Mouse (Mus musculus): ENCODE data around the gene Riiad1. TPM values are rescaled to one million over a fixed set of nuclear protein-coding genes. Genes with fewer than 3 reads are reported as not detected.

Gene Riiad1
- polyA plus RNA-seq, 1 experiment, result not detected

DNA sequence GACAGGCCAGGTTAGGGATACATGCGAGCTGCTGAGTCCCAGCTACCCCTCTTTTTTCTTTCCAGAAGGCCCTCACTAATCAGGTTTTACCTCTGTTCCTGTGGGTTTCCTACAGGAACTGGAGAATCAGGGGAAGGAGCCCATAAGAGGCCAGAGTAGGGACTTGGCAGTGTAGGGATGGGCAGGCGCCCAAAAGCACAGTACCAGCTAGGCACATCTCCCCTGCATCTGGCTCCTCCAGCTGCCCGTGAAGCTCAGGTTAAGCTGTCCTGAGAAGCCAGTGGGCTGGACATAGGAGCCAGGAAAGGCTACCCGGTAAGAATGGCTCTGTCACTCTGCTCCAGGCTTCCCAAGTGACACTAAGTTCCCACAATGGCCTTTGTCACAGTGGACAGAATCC, 1.3 kb upstream of the Riiad1 start:
- Histone ChIP-seq H3K4me1 (ENCODE audit: control insufficient read depth, insufficient read depth, low read length) (peaks cover 64% of the 10 kb centered on the region), H3K27ac (ENCODE audit: insufficient read depth, low read depth, low read length) (peak overlapping the region; percentile 20; the same call in 1 of the 2 replicates), H3K4me3 (ENCODE audit: insufficient read depth, low read depth, low read length) (no peak overlapping the region)
- TF ChIP-seq POLR2A (IDR thresholded peaks at IDR 0.05; ENCODE audit: insufficient read depth, low read depth, low read length) (no peak), CTCF (IDR thresholded peaks at IDR 0.05; ENCODE audit: insufficient read depth, low read depth, low read length) (no peak)
- 54% methylated on average over 4 of the region's 4 CpGs for WGBS

DNA sequence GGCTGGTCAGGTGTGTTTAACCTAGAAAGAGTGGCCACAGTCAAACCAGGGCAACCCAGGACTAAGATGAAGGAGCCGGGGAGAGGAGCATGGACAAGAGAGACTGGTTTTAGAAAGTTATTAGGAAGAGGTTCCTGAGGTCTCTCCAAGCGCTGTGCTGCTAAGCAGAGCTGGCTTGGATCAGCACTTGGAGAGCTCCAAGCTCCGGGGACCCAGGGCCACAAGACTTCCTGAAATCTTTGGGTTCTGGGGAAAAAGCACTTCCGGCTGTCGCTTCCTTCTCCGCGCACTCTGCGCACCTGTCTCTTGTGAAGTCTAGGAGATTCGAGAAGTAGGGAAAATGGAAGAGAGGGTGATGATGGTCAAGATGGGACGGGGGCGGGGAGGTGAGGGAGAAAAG, 577 bp downstream of the Riiad1 start:
- H3K4me3 ChIP-seq (ENCODE audit: insufficient read depth, low read depth, low read length), result peak overlapping the region; percentile 78
- peak overlapping the region; percentile 96 for H3K27ac ChIP-seq (ENCODE audit: insufficient read depth, low read depth, low read length)
- peaks cover 50% of the 10 kb centered on the region for H3K4me1 ChIP-seq (ENCODE audit: control insufficient read depth, insufficient read depth, low read length)
- TF ChIP-seq POLR2A (IDR thresholded peaks at IDR 0.05; ENCODE audit: insufficient read depth, low read depth, low read length) (no peak), CTCF (IDR thresholded peaks at IDR 0.05; ENCODE audit: insufficient read depth, low read depth, low read length) (no peak)
- 7% methylated on average over 11 of the region's 11 CpGs for WGBS

DNA sequence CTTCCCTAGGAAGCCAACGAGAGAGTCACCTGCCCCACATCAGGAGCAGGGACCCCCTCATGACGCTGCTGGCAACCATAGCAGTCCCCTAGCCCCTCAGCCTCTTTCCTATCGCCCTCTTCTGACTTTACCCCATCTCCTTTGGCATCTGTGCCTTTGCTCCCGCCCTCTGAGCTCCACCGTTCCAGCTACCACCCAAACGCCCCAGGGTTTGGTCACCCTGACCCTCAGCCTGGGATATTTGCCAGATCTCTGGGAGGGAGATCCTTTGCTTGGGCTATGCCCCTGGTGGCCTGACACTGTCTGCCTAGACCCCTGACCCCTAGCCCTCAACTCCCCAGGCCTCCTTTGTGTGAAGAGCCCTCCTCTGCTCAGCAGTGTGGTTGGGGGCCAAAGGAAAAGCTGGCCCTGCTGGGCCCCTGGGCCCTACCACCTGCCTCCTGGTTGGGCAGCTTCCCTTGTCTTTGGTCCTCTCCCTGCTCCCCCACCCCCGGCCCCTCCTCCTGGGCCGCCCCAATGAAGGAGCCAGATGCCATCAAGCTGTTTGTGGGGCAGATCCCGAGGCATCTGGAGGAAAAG, 1.5 kb downstream of the Riiad1 start:
- peaks cover 45% of the 10 kb centered on the region for H3K4me1 ChIP-seq (ENCODE audit: control insufficient read depth, insufficient read depth, low read length)
- peak overlapping the region; percentile 96 for H3K27ac ChIP-seq (ENCODE audit: insufficient read depth, low read depth, low read length)
- TF ChIP-seq CTCF (IDR thresholded peaks at IDR 0.05; ENCODE audit: insufficient read depth, low read depth, low read length), result no peak
- no peak for TF ChIP-seq POLR2A (IDR thresholded peaks at IDR 0.05; ENCODE audit: insufficient read depth, low read depth, low read length)
- H3K4me3 ChIP-seq (ENCODE audit: insufficient read depth, low read depth, low read length), result peak overlapping the region; percentile 78
- 3% methylated on average over 9 of the region's 9 CpGs for WGBS

DNA sequence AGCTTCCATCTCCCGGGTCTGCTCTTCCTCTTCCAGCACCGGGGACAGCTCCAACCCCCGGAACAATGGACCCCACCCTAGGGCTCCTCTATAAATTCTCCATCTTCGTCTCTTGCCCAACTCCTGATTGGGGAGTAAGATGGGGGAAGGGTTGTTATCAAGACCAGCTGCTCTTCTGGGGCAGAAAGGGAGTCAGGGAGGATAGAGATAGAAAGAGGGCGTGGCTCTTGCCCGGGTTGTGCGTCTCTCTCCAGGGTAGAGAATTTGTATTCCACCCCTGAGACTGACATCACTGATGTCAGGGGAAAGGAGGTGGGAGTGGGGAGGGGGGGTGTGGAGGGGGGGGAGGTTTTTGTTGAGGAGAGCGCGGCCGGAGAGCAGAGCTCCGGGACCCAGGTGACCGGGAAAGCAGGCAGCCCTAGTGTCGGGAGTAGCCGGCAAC, 2.1 kb downstream of the Riiad1 start, which contains the start of gene Celf3:
TSS of gene Celf3 (plus strand) at position 315 of the 442 bp plus-strand sequence.
- 2% methylated on average over 14 of the region's 14 CpGs for WGBS
- peak within 1 kb of the TSS; percentile 96 for H3K27ac ChIP-seq (ENCODE audit: insufficient read depth, low read depth, low read length)
- H3K4me3 ChIP-seq (ENCODE audit: insufficient read depth, low read depth, low read length), result peak within 1 kb of the TSS; percentile 78
- peaks cover 47% of the 10 kb centered on the region for H3K4me1 ChIP-seq (ENCODE audit: control insufficient read depth, insufficient read depth, low read length)
- TF ChIP-seq POLR2A (IDR thresholded peaks at IDR 0.05; ENCODE audit: insufficient read depth, low read depth, low read length) (no peak; the same call in 1 of the 2 replicates), CTCF (IDR thresholded peaks at IDR 0.05; ENCODE audit: insufficient read depth, low read depth, low read length) (no peak)

DNA sequence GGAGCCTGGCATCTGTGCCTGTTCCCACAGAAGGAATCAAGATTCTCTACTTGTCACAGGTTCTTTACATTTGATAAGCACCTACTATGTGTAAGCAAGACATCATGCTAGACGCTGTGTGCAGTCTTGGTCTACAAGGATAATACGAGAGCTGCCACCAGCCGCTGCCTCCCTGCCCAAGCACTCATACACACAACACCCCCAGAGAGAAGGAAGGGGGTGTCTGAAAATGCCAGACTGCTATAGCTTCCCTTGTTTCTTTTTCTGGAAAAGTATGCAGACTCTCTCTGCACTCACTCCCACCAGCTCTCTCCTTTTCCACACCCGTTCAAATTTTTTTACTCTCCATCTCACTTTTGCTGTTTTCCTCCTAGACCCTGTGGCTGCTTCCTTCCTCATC, 2.7 kb downstream of the Riiad1 start:
- H3K4me1 ChIP-seq (ENCODE audit: control insufficient read depth, insufficient read depth, low read length), result peaks cover 47% of the 10 kb centered on the region
- peak overlapping the region; percentile 96 for H3K27ac ChIP-seq (ENCODE audit: insufficient read depth, low read depth, low read length)
- WGBS, result 10% methylated on average over 4 of the region's 4 CpGs
- no peak for TF ChIP-seq POLR2A (IDR thresholded peaks at IDR 0.05; ENCODE audit: insufficient read depth, low read depth, low read length)
- TF ChIP-seq CTCF (IDR thresholded peaks at IDR 0.05; ENCODE audit: insufficient read depth, low read depth, low read length), result no peak
- peak overlapping the region; percentile 78 for H3K4me3 ChIP-seq (ENCODE audit: insufficient read depth, low read depth, low read length)

DNA sequence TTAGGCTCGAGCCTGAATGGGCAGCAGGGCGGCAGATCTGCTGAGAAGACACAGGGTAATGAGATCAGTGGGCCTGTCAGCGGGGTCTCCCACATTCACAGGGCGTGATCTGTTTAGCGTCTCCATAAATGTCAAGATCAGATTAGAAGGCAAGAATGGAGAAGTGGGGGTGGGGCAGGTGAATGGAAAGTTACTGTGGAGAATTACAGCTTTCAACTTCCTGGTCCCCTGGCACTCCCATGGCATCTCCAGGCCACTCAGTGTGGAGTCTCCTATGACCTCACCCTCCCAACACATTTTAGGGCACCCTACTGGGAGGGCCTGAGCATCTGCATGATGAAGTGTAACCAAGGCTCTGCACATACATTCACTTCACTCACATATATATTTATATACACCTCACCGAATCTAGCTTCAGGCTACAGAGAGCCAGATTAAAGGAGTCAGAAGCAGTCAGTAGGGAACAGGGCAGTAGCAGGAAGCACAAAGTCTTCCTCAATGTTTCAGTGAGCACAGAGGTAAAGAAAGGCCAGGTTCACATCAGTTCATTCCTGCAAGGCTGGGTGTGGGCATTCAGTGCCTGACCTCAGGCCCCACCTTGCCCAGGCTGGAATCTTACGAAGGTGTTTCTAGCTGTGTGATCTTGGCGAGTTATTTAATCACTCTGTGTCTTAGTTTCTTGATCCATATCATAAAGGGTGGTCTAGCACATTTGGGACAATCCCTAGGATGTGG, 3.7 kb downstream of the Riiad1 start:
- TF ChIP-seq POLR2A (IDR thresholded peaks at IDR 0.05; ENCODE audit: insufficient read depth, low read depth, low read length), result no peak
- no peak for TF ChIP-seq CTCF (IDR thresholded peaks at IDR 0.05; ENCODE audit: insufficient read depth, low read depth, low read length)
- no peak overlapping the region for H3K4me3 ChIP-seq (ENCODE audit: insufficient read depth, low read depth, low read length)
- peak overlapping the region; percentile 96 for H3K27ac ChIP-seq (ENCODE audit: insufficient read depth, low read depth, low read length)
- peaks cover 41% of the 10 kb centered on the region for H3K4me1 ChIP-seq (ENCODE audit: control insufficient read depth, insufficient read depth, low read length)
- 78% methylated on average over 8 of the region's 8 CpGs for WGBS

DNA sequence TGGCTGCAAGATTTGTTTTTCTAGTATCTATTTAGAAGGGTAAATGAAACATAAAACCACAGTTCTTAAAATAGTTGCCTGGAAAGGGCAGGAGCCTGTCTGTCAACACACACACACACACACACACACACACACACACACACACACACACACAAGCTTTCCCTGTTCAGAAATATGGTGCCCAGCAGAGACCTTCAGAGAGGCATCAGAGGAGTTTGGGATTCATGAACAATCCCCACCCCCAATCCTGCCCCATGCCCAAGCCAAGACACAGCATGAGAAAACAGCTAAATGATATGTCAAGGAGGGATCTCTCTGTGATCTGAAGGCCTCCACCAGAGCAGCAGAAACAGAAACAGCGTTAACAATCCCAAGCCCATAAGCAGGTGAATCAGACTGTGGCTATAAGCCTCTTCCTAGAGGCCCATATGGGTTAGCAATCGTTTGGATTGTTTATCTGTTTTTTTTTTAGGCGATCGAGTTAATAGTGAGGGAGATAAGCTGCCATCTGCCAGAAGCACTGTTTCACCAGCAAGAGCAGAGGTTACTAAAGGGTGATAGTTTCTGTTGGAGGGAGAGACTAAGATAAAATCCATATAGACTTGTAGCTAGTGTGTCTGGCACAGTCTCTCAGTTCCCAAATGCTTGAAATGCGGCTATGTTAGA, 6.4 kb downstream of the Riiad1 start:
- Histone ChIP-seq H3K27ac (ENCODE audit: insufficient read depth, low read depth, low read length) (no peak overlapping the region), H3K4me3 (ENCODE audit: insufficient read depth, low read depth, low read length) (no peak overlapping the region), H3K4me1 (ENCODE audit: control insufficient read depth, insufficient read depth, low read length) (peaks cover 27% of the 10 kb centered on the region)
- 49% methylated on average over 5 of the region's 5 CpGs for whole genome bisulfite sequencing
- no peak for TF ChIP-seq CTCF (IDR thresholded peaks at IDR 0.05; ENCODE audit: insufficient read depth, low read depth, low read length)
- TF ChIP-seq POLR2A (IDR thresholded peaks at IDR 0.05; ENCODE audit: insufficient read depth, low read depth, low read length), result no peak

DNA sequence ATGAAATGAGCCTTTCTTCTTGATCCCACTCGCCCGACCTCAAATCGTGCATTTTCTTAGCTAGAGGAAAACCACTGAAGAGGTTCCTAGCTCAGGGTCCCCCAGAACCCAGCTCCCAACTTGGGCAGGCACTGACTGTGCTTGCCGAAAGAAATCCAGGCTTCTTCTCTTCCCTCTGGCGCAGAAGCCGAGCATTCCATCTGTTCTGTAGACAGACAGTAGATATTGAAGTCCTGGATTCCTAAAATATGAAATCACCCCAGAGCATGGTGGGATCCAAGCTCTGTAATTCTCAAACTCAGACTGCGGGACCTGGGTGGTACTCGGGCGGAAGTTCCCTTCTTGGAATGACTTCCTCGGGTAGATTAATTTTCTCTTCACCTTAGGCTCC, 7.0 kb downstream of the Riiad1 start:
- no peak overlapping the region for H3K4me3 ChIP-seq (ENCODE audit: insufficient read depth, low read depth, low read length)
- WGBS, result 43% methylated on average over 10 of the region's 10 CpGs
- H3K27ac ChIP-seq (ENCODE audit: insufficient read depth, low read depth, low read length), result no peak overlapping the region
- H3K4me1 ChIP-seq (ENCODE audit: control insufficient read depth, insufficient read depth, low read length), result peaks cover 27% of the 10 kb centered on the region
- TF ChIP-seq CTCF (IDR thresholded peaks at IDR 0.05; ENCODE audit: insufficient read depth, low read depth, low read length), result no peak
- no peak for TF ChIP-seq POLR2A (IDR thresholded peaks at IDR 0.05; ENCODE audit: insufficient read depth, low read depth, low read length)

Measured in olfactory bulb, adult 2 months (tissue).